Mouse (Mus musculus) cerebellum, adult 2 months (tissue): Measurements from ENCODE around the gene Gm5447.

ENCODE experiments used
- CTCF ChIP-seq: fragments of 200-500 bp; IDR thresholded peaks from 2 replicates; pipeline ENCODE4 v1.5.1; 2011; ENCODE audit warnings: low read depth, mild to moderate bottlenecking, control low read depth, low read length, moderate library complexity, borderline replicate concordance; ENCODE audit not compliant: insufficient read depth
- POLR2A ChIP-seq: fragments of 200-500 bp; IDR thresholded peaks from 2 replicates; pipeline ENCODE4 v1.6.1; 2011; ENCODE audit warnings: low read length, control low read depth, borderline replicate concordance; ENCODE audit not compliant: insufficient read depth

DNA sequence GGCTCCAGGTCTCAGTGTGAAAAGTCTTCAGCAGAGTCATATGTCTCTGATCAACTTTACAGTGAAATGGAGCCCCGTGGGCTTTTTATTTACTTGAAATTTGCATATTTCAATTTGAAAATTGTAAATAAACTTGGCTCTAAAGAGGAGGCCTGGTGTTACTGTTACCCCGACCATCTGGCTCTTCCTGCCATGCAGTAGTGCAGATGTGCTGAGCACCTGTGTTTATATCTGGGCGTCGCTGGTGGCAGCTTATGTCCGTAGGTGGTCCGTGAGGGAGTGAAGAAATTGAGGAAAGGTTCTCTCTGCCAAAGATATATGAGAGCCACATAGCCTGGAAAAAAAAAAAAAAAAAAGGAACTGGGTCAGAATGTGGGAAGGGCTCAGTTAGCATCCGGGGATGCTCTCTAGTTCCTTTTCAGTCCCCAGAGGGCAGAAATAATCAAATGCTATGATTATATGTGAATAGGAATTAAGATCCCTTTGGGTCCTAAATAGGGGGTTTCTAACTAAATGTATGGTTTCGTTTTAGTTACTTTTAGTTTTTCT lies 2.6 kb downstream of the Gm5447 start:
- TF ChIP-seq CTCF (no peak), POLR2A (no peak)
